Mouse (Mus musculus) midbrain, embryonic 12.5 days (tissue): Measurements from ENCODE around the gene Bad. TPM values are rescaled to one million over a fixed set of nuclear protein-coding genes. Genes with fewer than 3 reads are reported as not detected.

Source experiments
- ATAC-seq: fragments of 200-750 bp; cut with Nextera tagmentation; 2 replicates; pipeline ENCODE4 v1.8.0; 2017; ENCODE audit warnings: low read depth, moderate TSS enrichment, moderate library complexity; ENCODE audit not compliant: low FRiP score
- H3K27ac ChIP-seq: fragments of 300-500 bp; sonication (generic); replicated peaks from 2 replicates; pipeline ENCODE4 v1.5.1; 2016; ENCODE audit warnings: mild to moderate bottlenecking
- H3K27me3 ChIP-seq: fragments of 300-500 bp; sonication (generic); 2 replicates; pipeline ENCODE4 v1.6.1; 2016; ENCODE audit warnings: mild to moderate bottlenecking
- H3K36me3 ChIP-seq: fragments of 300-500 bp; sonication (generic); 2 replicates; pipeline ENCODE4 v1.6.1; 2016
- H3K4me1 ChIP-seq: fragments of 300-500 bp; sonication (generic); 2 replicates; pipeline ENCODE4 v1.6.1; 2016
- H3K4me2 ChIP-seq: fragments of 300-500 bp; sonication (generic); replicated peaks from 2 replicates; pipeline ENCODE4 v1.6.1; 2016; ENCODE audit warnings: mild to moderate bottlenecking, moderate library complexity
- H3K4me3 ChIP-seq: fragments of 300-500 bp; sonication (generic); 2 replicates; pipeline ENCODE4 v1.5.1; 2016; ENCODE audit warnings: mild to moderate bottlenecking
- H3K9ac ChIP-seq: fragments of 300-500 bp; sonication (generic); replicated peaks from 2 replicates; pipeline ENCODE4 v1.6.1; 2016; ENCODE audit warnings: mild to moderate bottlenecking, moderate library complexity
- H3K9me3 ChIP-seq: fragments of 300-500 bp; sonication (generic); 2 replicates; pipeline ENCODE4 v1.6.1; 2016; ENCODE audit warnings: mild to moderate bottlenecking
- WGBS: fragments of 180-500 bp; shearing (Covaris S2); methylation state at CpG from one replicate; pipeline ENCODE4 v1.1.7; 2016; 5-methylcytosine and 5-hydroxymethylcytosine counted together
- polyA plus RNA-seq: library from polyadenylated mRNA; unstranded; fragments of >200 nt; fragmentation: Nextera tagmentation; extraction: Ambion mirVana; gene quantifications from 2 replicates; pipeline ENCODE4 v1.2.1, GENCODE M21; 2016

Bad gene
- polyA plus RNA-seq, 1 experiment from 2014 or later, result 67.6 TPM

DNA sequence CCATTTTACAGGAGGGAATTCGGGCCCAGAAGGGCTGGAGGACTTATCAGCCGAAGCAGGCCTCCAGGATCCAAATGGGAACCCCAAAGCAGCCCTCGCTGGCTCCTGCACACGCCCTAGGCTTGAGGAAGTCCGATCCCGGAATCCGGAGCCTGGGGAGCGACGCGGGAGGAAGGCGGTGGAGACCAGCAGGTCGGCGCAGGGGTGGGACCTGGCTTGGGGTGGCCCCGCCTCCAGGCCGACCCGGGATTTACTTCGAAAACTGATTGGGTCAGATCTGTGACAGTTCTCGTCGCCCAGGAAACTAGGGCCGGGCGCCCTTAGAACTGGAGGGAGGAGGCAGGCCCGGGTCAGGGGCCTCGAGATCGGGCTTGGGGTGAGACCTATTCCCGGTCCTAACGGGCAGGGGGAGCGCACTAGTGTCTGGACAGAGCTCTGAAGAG lies 609 bp downstream of the Bad start, which contains the start of gene Gpr137:
Gene Gpr137 (minus strand): TSS at position 232 of the 443 bp plus-strand sequence.
- H3K36me3 ChIP-seq, result 0 out of 2 replicates have a peak, but pooled peaks cover 4% of the 10 kb centered on the region
- peak within 1 kb of the TSS; percentile 98 for H3K4me2 ChIP-seq
- H3K9me3 ChIP-seq, result no peaks in the 10 kb centered on the region
- peaks cover 10% of the 10 kb centered on the region for H3K27me3 ChIP-seq
- peaks cover 32% of the 10 kb centered on the region for H3K4me1 ChIP-seq
- under 1% methylated on average over 27 of the region's 27 CpGs for WGBS
- H3K9ac ChIP-seq, result peak within 1 kb of the TSS; percentile 84
- peak within 1 kb of the TSS; percentile 94 for H3K27ac ChIP-seq
- peak within 1 kb of the TSS; percentile 77 for H3K4me3 ChIP-seq
- ATAC-seq, result peak; percentile 85

DNA sequence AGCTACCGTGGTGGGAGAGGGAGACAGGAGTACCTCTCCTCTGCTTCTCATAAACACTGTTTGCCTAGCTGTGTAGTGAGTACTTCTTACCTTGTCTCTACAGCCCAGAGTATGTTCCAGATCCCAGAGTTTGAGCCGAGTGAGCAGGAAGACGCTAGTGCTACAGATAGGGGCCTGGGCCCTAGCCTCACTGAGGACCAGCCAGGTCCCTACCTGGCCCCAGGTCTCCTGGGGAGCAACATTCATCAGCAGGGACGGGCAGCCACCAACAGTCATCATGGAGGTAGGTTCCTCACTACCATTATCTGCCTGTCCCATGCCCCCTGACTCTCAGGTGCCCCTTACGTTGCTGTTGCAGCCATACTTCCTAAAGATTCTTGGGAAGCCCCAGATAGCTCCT lies 1.1 kb downstream of the Bad start:
- Histone ChIP-seq H3K9me3 (no peaks in the 10 kb centered on the region), H3K4me1 (peaks cover 32% of the 10 kb centered on the region), H3K9ac (peak overlapping the region; percentile 84), H3K36me3 (0 out of 2 replicates have a peak, but pooled peaks cover 4% of the 10 kb centered on the region), H3K4me2 (peak overlapping the region; percentile 98), H3K27me3 (peaks cover 9% of the 10 kb centered on the region), H3K27ac (peak overlapping the region; percentile 94), H3K4me3 (peak overlapping the region; percentile 77)
- WGBS, result 20% methylated on average over 5 of the region's 5 CpGs
- no peak for ATAC-seq

- 93% methylated on average over 6 of the region's 6 CpGs for WGBS
- H3K27me3 ChIP-seq, result 0 out of 2 replicates have a peak, but pooled peaks cover 3% of the 10 kb centered on the region
- peaks cover 32% of the 10 kb centered on the region for H3K4me1 ChIP-seq
- H3K4me2 ChIP-seq, result no peak overlapping the region
- H3K27ac ChIP-seq, result no peak overlapping the region
- H3K4me3 ChIP-seq, result no peak overlapping the region
- 0 out of 2 replicates have a peak, but pooled peaks cover 4% of the 10 kb centered on the region for H3K36me3 ChIP-seq
- no peak for ATAC-seq
- H3K9ac ChIP-seq, result no peak overlapping the region
- no peaks in the 10 kb centered on the region for H3K9me3 ChIP-seq
Observed at GRCm38 (mm10) chr19:6943709-6944108, 2.0 kb downstream of the Bad start.

DNA sequence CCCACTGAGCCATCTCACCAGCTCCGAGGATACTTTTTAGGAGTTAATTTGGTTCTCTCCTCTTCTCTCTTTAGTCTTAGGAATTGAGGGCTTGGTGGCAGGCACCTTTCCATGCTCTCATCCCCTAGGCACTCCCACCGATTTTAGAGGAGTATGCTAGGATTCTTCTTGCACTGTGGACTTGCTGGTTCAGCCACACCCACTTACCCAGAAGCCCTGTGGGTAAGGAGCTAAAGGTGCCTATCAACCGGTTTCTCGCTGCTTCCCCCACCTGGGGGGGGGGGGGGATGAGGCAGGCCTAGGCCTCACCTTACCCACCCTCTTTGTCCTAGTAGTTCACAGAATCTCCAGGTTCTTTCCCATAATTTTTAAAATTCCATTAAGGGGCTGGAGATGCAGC lies 6.1 kb downstream of the Bad start:
- no peaks in the 10 kb centered on the region for H3K27me3 ChIP-seq
- no peak for ATAC-seq
- no peak overlapping the region for H3K9ac ChIP-seq
- peaks cover 24% of the 10 kb centered on the region for H3K4me1 ChIP-seq
- H3K36me3 ChIP-seq, result 0 out of 2 replicates have a peak, but pooled peaks cover 4% of the 10 kb centered on the region
- 66% methylated on average over 4 of the region's 4 CpGs for WGBS
- H3K4me2 ChIP-seq, result no peak overlapping the region
- no peak overlapping the region for H3K27ac ChIP-seq
- no peaks in the 10 kb centered on the region for H3K9me3 ChIP-seq
- no peak overlapping the region for H3K4me3 ChIP-seq

GRCm38 (mm10) chr19:6948186-6948585 lies 6.5 kb downstream of the Bad start:
- H3K4me2 ChIP-seq, result no peak overlapping the region
- H3K4me3 ChIP-seq, result no peak overlapping the region
- H3K4me1 ChIP-seq, result peaks cover 24% of the 10 kb centered on the region
- WGBS, result 73% methylated on average over 4 of the region's 4 CpGs
- 0 out of 2 replicates have a peak, but pooled peaks cover 4% of the 10 kb centered on the region for H3K36me3 ChIP-seq
- H3K27me3 ChIP-seq, result no peaks in the 10 kb centered on the region
- H3K9me3 ChIP-seq, result no peaks in the 10 kb centered on the region
- no peak overlapping the region for H3K9ac ChIP-seq
- no peak overlapping the region for H3K27ac ChIP-seq
- no peak for ATAC-seq

GRCm38 (mm10) chr19:6949532-6949931 lies 7.9 kb downstream of the Bad start:
- WGBS, result 91% methylated on average over 5 of the region's 5 CpGs
- no peak for ATAC-seq
- Histone ChIP-seq H3K27ac (no peak overlapping the region), H3K4me1 (peaks cover 23% of the 10 kb centered on the region), H3K4me2 (no peak overlapping the region), H3K27me3 (no peaks in the 10 kb centered on the region), H3K9me3 (no peaks in the 10 kb centered on the region), H3K36me3 (0 out of 2 replicates have a peak, but pooled peaks cover 4% of the 10 kb centered on the region), H3K4me3 (no peak overlapping the region), H3K9ac (no peak overlapping the region; the same call in 1 of the 2 replicates)

GRCm38 (mm10) chr19:6949951-6950350 lies 8.3 kb downstream of the Bad start:
- peak overlapping the region; percentile 56 for H3K9ac ChIP-seq
- peak overlapping the region; percentile 98; the same call in 1 of the 2 replicates for H3K27ac ChIP-seq
- H3K36me3 ChIP-seq, result 0 out of 2 replicates have a peak, but pooled peaks cover 4% of the 10 kb centered on the region
- no peaks in the 10 kb centered on the region for H3K27me3 ChIP-seq
- no peak for ATAC-seq
- H3K4me3 ChIP-seq, result peak overlapping the region; percentile 60
- H3K4me2 ChIP-seq, result peak overlapping the region; percentile 83
- H3K9me3 ChIP-seq, result no peaks in the 10 kb centered on the region
- peaks cover 23% of the 10 kb centered on the region for H3K4me1 ChIP-seq
- WGBS, result 60% methylated on average over 5 of the region's 5 CpGs

DNA sequence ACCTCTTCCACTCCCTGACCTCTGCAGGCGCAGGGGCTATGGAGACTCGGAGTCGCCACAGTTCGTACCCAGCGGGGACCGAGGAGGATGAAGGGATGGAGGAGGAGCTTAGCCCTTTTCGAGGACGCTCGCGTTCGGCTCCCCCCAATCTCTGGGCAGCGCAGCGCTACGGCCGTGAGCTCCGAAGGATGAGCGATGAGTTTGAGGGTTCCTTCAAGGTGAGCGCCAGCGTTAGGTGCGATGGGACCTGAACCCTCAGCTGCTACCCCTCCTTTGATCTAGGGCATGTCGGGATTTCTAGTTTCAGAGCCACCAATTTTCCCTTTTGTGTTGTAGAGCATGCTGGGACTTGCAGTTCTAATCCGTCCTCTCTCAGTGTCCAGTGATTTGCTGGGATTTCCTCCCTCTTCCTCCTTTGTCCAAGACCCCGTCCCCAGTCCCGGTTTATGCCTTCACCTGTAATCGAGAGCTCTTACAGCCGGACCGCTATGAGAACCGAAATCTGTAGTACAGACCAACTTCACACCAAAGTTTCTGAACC lies 9.0 kb downstream of the Bad start:
- H3K9ac ChIP-seq, result peak overlapping the region; percentile 56
- peak overlapping the region; percentile 98 for H3K27ac ChIP-seq
- peak overlapping the region; percentile 60 for H3K4me3 ChIP-seq
- H3K4me2 ChIP-seq, result peak overlapping the region; percentile 83
- H3K9me3 ChIP-seq, result no peaks in the 10 kb centered on the region
- H3K4me1 ChIP-seq, result peaks cover 23% of the 10 kb centered on the region
- whole genome bisulfite sequencing, result under 1% methylated on average over 28 of the region's 28 CpGs
- peak; percentile 66 for ATAC-seq
- H3K27me3 ChIP-seq, result no peaks in the 10 kb centered on the region
- peaks cover 9% of the 10 kb centered on the region for H3K36me3 ChIP-seq

- Histone ChIP-seq H3K4me3 (peak overlapping the region; percentile 60), H3K9me3 (no peaks in the 10 kb centered on the region), H3K9ac (peak overlapping the region; percentile 56), H3K36me3 (peaks cover 7% of the 10 kb centered on the region), H3K4me1 (peaks cover 23% of the 10 kb centered on the region), H3K4me2 (peak overlapping the region; percentile 83), H3K27me3 (no peaks in the 10 kb centered on the region), H3K27ac (peak overlapping the region; percentile 98)
- peak; percentile 77 for ATAC-seq
- 1% methylated on average over 35 of the region's 35 CpGs for WGBS
Observed at GRCm38 (mm10) chr19:6951381-6951968, 9.8 kb downstream of the Bad start.

DNA sequence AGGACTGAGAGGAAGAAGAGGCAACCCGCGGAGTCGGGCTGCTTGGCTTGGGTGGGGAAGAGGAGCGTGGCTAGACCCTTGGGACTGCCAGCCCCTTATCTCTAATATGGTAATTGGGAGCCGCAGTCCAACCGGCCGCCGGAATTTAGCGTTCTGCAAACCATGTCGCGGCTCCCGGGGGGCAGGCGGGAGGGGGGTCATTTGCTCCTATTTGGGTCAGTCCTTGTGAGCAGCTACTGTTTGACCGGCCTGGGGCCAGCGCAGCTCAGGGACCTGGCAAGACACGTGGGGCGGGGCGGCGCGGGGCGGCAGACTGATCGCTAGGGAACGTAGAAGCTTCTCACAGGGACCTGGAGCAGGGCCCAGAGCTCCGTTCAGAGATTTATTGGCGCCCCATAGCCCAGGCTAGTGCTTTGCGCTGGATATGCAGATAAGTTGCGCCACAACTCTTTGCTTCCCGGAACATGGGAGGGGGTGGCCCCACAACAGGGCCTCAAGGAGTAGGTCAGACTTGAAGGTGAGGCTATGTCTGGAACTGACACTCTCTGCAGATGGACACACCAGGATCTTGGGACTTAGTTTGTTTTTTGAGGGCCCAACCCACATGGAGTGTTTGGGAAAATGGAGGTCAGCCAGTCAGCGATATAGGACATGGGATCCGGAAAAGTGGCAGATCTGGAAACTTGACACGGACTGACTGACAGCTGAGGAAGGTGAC lies 10.5 kb downstream of the Bad start:
- peak overlapping the region; percentile 56 for H3K9ac ChIP-seq
- peaks cover 7% of the 10 kb centered on the region for H3K36me3 ChIP-seq
- peak overlapping the region; percentile 98 for H3K27ac ChIP-seq
- H3K4me1 ChIP-seq, result peaks cover 23% of the 10 kb centered on the region
- no peaks in the 10 kb centered on the region for H3K27me3 ChIP-seq
- peak overlapping the region; percentile 60 for H3K4me3 ChIP-seq
- 3% methylated on average over 31 of the region's 31 CpGs for WGBS
- H3K4me2 ChIP-seq, result peak overlapping the region; percentile 83
- ATAC-seq, result peak; percentile 44
- no peaks in the 10 kb centered on the region for H3K9me3 ChIP-seq

DNA sequence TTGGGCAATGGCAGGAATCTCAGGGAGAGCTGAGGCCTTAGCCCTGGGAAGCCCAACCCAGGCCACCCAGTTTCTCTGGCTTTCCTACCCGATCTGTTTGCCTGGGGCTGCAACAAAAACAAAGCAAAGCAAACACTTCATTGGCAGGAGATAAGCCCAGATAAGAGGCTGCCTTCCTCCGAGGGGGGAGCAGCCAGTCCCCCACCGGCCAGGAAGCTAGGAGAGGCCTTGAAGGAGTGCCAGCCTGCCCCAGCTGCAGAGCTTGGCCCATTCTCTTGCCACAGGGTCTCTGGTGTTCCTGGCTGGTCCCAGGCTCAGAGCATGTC lies 11.0 kb downstream of the Bad start:
- ATAC-seq, result no peak
- Histone ChIP-seq H3K27me3 (no peaks in the 10 kb centered on the region), H3K4me1 (peaks cover 23% of the 10 kb centered on the region), H3K27ac (peak overlapping the region; percentile 98; the same call in 1 of the 2 replicates), H3K9me3 (no peaks in the 10 kb centered on the region), H3K4me3 (peak overlapping the region; percentile 60), H3K36me3 (peaks cover 7% of the 10 kb centered on the region), H3K4me2 (peak overlapping the region; percentile 83), H3K9ac (peak overlapping the region; percentile 56)
- 35% methylated on average over 3 of the region's 3 CpGs for WGBS

GRCm38 (mm10) chr19:6954046-6954445 lies 12.4 kb downstream of the Bad start:
- no peak overlapping the region for H3K4me3 ChIP-seq
- peaks cover 23% of the 10 kb centered on the region for H3K4me1 ChIP-seq
- no peak overlapping the region for H3K4me2 ChIP-seq
- no peak overlapping the region for H3K27ac ChIP-seq
- ATAC-seq, result no peak
- no peak overlapping the region for H3K9ac ChIP-seq
- WGBS, result 54% methylated on average over 9 of the region's 9 CpGs
- no peaks in the 10 kb centered on the region for H3K9me3 ChIP-seq
- peaks cover 7% of the 10 kb centered on the region for H3K36me3 ChIP-seq
- H3K27me3 ChIP-seq, result no peaks in the 10 kb centered on the region
